Mouse (Mus musculus) MEL (cell line): ENCODE measurements around the gene Rabep1. TPM values are rescaled to one million over a fixed set of nuclear protein-coding genes. Genes with fewer than 3 reads are reported as not detected.

Experiments
- DNase-seq: peaks from one replicate; pipeline ENCODE4 v3.0.0; 2011; ENCODE audit warnings: low read depth, low spot score
- H3K27ac ChIP-seq: 2 replicates; pipeline ENCODE4 v1.5.1; 2012; ENCODE audit warnings: low read depth, mild to moderate bottlenecking, control low read depth, low read length, moderate library complexity; ENCODE audit not compliant: control insufficient read depth
- H3K27me3 ChIP-seq, 2 experiments: fragments of 150-350 bp in 1 of 2; sonication (generic) in 1 of 2; 2 replicates each; pipeline ENCODE4 v1.6.1; 2012; ENCODE audit warnings: low read length in 2 of 2, mild to moderate bottlenecking in 2 of 2, improper control_type of control experiment in 1 of 2, moderate library complexity in 1 of 2; ENCODE audit not compliant: insufficient read depth in 2 of 2, control insufficient read depth in 1 of 2
- H3K36me3 ChIP-seq, 2 experiments: 2 replicates each; pipeline ENCODE4 v1.6.1; 2012 to 2014; ENCODE audit warnings: low read length in 2 of 2, improper control_type of control experiment in 1 of 2, inconsistent platforms in 1 of 2, mild to moderate bottlenecking in 1 of 2; ENCODE audit not compliant: insufficient read depth in 2 of 2, control insufficient read depth in 1 of 2
- H3K4me1 ChIP-seq, 2 experiments: fragments of 150-350 bp in 1 of 2; sonication (generic) in 1 of 2; 2 replicates each; pipeline ENCODE4 v1.6.1; 2012; ENCODE audit warnings: low read length in 2 of 2, improper control_type of control experiment in 1 of 2, mild to moderate bottlenecking in 1 of 2; ENCODE audit not compliant: insufficient read depth in 2 of 2, control insufficient read depth in 1 of 2
- H3K4me3 ChIP-seq, 2 experiments: fragments of 150-350 bp in 1 of 2; sonication (generic) in 1 of 2; 2 replicates each; pipeline ENCODE4 v1.5.1; 2012; ENCODE audit warnings: low read depth in 2 of 2, low read length in 2 of 2, mild to moderate bottlenecking in 2 of 2, moderate library complexity in 2 of 2, control low read depth in 1 of 2, improper control_type of control experiment in 1 of 2; ENCODE audit not compliant: control insufficient read depth in 1 of 2, insufficient read depth in 1 of 2
- H3K79me2 ChIP-seq: 2 replicates; pipeline ENCODE4 v1.6.1; 2012; ENCODE audit warnings: mild to moderate bottlenecking, low read length, moderate library complexity; ENCODE audit not compliant: control insufficient read depth, poor library complexity, insufficient read depth
- H3K9ac ChIP-seq: 2 replicates; pipeline ENCODE4 v1.6.1; 2012; ENCODE audit warnings: low read depth, mild to moderate bottlenecking, control low read depth, low read length, moderate library complexity; ENCODE audit not compliant: control insufficient read depth, poor library complexity, severe bottlenecking
- H3K9me3 ChIP-seq: fragments of 150-350 bp; sonication (generic); replicated peaks from 2 replicates; pipeline ENCODE4 v1.6.1; 2012; ENCODE audit warnings: mild to moderate bottlenecking, low read length, improper control_type of control experiment, moderate library complexity; ENCODE audit not compliant: insufficient read depth
- BHLHE40 ChIP-seq: IDR thresholded peaks from 2 replicates; pipeline ENCODE4 v1.6.1; 2012; ENCODE audit warnings: low read depth, mild to moderate bottlenecking, inconsistent platforms, low read length, improper control_type of control experiment, borderline replicate concordance
- CHD2 ChIP-seq: IDR thresholded peaks from 2 replicates; pipeline ENCODE4 v1.6.1; 2011; ENCODE audit warnings: low read length, improper control_type of control experiment
- CTCF ChIP-seq, 3 experiments: IDR thresholded peaks in 2 of 3; conservative IDR thresholded peaks in 1 of 3; 2 replicates each; pipeline ENCODE4 v1.5.1; 2011 to 2012; ENCODE audit warnings: low read length in 3 of 3, low read depth in 2 of 3, mild to moderate bottlenecking in 2 of 3, improper control_type of control experiment in 1 of 3, inconsistent platforms in 1 of 3, mixed read lengths in 1 of 3, moderate library complexity in 1 of 3; ENCODE audit not compliant: control insufficient read depth in 1 of 3, insufficient read depth in 1 of 3, poor library complexity in 1 of 3, severe bottlenecking in 1 of 3
- E2F4 ChIP-seq: IDR thresholded peaks from 2 replicates; pipeline ENCODE4 v1.6.1; 2011; ENCODE audit warnings: low read depth, low read length, improper control_type of control experiment, borderline replicate concordance
- ELF1 ChIP-seq: IDR thresholded peaks from 2 replicates; pipeline ENCODE4 v1.6.1; 2014; ENCODE audit warnings: low read depth, mild to moderate bottlenecking, inconsistent platforms, low read length, improper control_type of control experiment, moderate library complexity
- EP300 ChIP-seq, 2 experiments: IDR thresholded peaks; 2 replicates each; pipeline ENCODE4 v1.6.1; 2011; ENCODE audit warnings: improper control_type of control experiment in 2 of 2, low read length in 2 of 2, low read depth in 1 of 2, mild to moderate bottlenecking in 1 of 2
- ETS1 ChIP-seq: IDR thresholded peaks from 2 replicates; pipeline ENCODE4 v1.6.1; 2012; ENCODE audit warnings: low read depth, mild to moderate bottlenecking, inconsistent platforms, low read length, improper control_type of control experiment, moderate library complexity
- GABPA ChIP-seq: IDR thresholded peaks from 2 replicates; pipeline ENCODE4 v1.6.1; 2012; ENCODE audit warnings: low read depth, mild to moderate bottlenecking, inconsistent platforms, low read length, improper control_type of control experiment, moderate library complexity
- GATA1 ChIP-seq: IDR thresholded peaks from 2 replicates; pipeline ENCODE4 v1.6.1; 2011; ENCODE audit warnings: low read depth, low read length, improper control_type of control experiment
- HCFC1 ChIP-seq: IDR thresholded peaks from 2 replicates; pipeline ENCODE4 v1.6.1; 2012; ENCODE audit warnings: low read depth, mild to moderate bottlenecking, inconsistent platforms, low read length, improper control_type of control experiment, moderate library complexity
- MAX ChIP-seq: IDR thresholded peaks from 2 replicates; pipeline ENCODE4 v1.6.1; 2011; ENCODE audit warnings: low read length, improper control_type of control experiment
- MAZ ChIP-seq: IDR thresholded peaks from 2 replicates; pipeline ENCODE4 v1.6.1; 2012; ENCODE audit warnings: low read depth, mild to moderate bottlenecking, inconsistent platforms, low read length, improper control_type of control experiment
- MXI1 ChIP-seq: IDR thresholded peaks from 2 replicates; pipeline ENCODE4 v1.6.1; 2011; ENCODE audit warnings: mild to moderate bottlenecking, low read depth, low read length, improper control_type of control experiment
- MYC ChIP-seq: IDR thresholded peaks from 2 replicates; pipeline ENCODE4 v1.6.1; 2011; ENCODE audit warnings: low read depth, mild to moderate bottlenecking, low read length, improper control_type of control experiment, moderate library complexity
- NRF1 ChIP-seq: IDR thresholded peaks from 2 replicates; pipeline ENCODE4 v1.6.1; 2014; ENCODE audit warnings: low read depth, mild to moderate bottlenecking, inconsistent platforms, low read length, improper control_type of control experiment, moderate library complexity; ENCODE audit not compliant: poor library complexity, insufficient read depth, severe bottlenecking
- POLR2A ChIP-seq, 2 experiments: IDR thresholded peaks; 2 replicates each; pipeline ENCODE4 v1.6.1; 2011 to 2012; ENCODE audit warnings: low read length in 2 of 2, mild to moderate bottlenecking in 2 of 2, control low read depth in 1 of 2, improper control_type of control experiment in 1 of 2, low read depth in 1 of 2, moderate library complexity in 1 of 2; ENCODE audit not compliant: control insufficient read depth in 1 of 2, insufficient read depth in 1 of 2, poor library complexity in 1 of 2
- POLR2AphosphoS2 ChIP-seq: IDR thresholded peaks from 2 replicates; pipeline ENCODE4 v1.6.1; 2011; ENCODE audit warnings: low read length, improper control_type of control experiment
- POLR2AphosphoS5 ChIP-seq: IDR thresholded peaks from 2 replicates; pipeline ENCODE4 v1.6.1; 2012; ENCODE audit warnings: low read depth, borderline replicate concordance, mild to moderate bottlenecking, inconsistent platforms, low read length, moderate library complexity, mixed read lengths
- RAD21 ChIP-seq: IDR thresholded peaks from 2 replicates; pipeline ENCODE4 v1.6.1; 2011; ENCODE audit warnings: mild to moderate bottlenecking, low read depth, low read length, improper control_type of control experiment
- SIN3A ChIP-seq: IDR thresholded peaks from 2 replicates; pipeline ENCODE4 v1.6.1; 2012; ENCODE audit warnings: low read length, improper control_type of control experiment, inconsistent platforms
- SMC3 ChIP-seq: IDR thresholded peaks from 2 replicates; pipeline ENCODE4 v1.6.1; 2011; ENCODE audit warnings: low read depth, low read length, improper control_type of control experiment
- TAL1 ChIP-seq: IDR thresholded peaks from 2 replicates; pipeline ENCODE4 v1.6.1; 2012; ENCODE audit warnings: mild to moderate bottlenecking, inconsistent platforms, low read length, moderate library complexity, mixed read lengths
- TBP ChIP-seq: IDR thresholded peaks from 2 replicates; pipeline ENCODE4 v1.8.0; 2011; ENCODE audit warnings: low read depth, low read length, improper control_type of control experiment
- UBTF ChIP-seq: IDR thresholded peaks from 2 replicates; pipeline ENCODE4 v1.6.1; 2012; ENCODE audit warnings: low read depth, mild to moderate bottlenecking, inconsistent platforms, low read length, improper control_type of control experiment, moderate library complexity, borderline replicate concordance; ENCODE audit not compliant: insufficient read depth
- USF1 ChIP-seq: IDR thresholded peaks from 2 replicates; pipeline ENCODE4 v1.6.1; 2014; ENCODE audit warnings: low read depth, mild to moderate bottlenecking, inconsistent platforms, low read length, improper control_type of control experiment, moderate library complexity
- USF2 ChIP-seq, 2 experiments: IDR thresholded peaks; 2 replicates each; pipeline ENCODE4 v1.6.1; 2011 to 2012; ENCODE audit warnings: improper control_type of control experiment in 2 of 2, low read length in 2 of 2, borderline replicate concordance in 1 of 2, inconsistent platforms in 1 of 2, low read depth in 1 of 2, mild to moderate bottlenecking in 1 of 2; ENCODE audit not compliant: insufficient read depth in 1 of 2
- ZC3H11A ChIP-seq: IDR thresholded peaks from 2 replicates; pipeline ENCODE4 v1.6.1; 2012; ENCODE audit warnings: low read depth, mild to moderate bottlenecking, inconsistent platforms, low read length, improper control_type of control experiment
- ZKSCAN1 ChIP-seq: IDR thresholded peaks from 2 replicates; pipeline ENCODE4 v1.6.1; 2012; ENCODE audit warnings: low read depth, mild to moderate bottlenecking, inconsistent platforms, low read length, improper control_type of control experiment, moderate library complexity
- ZMIZ1 ChIP-seq: IDR thresholded peaks from 2 replicates; pipeline ENCODE4 v1.6.1; 2012; ENCODE audit warnings: low read depth, mild to moderate bottlenecking, inconsistent platforms, low read length, improper control_type of control experiment, moderate library complexity
- polyA plus RNA-seq, 2 experiments: library from polyadenylated mRNA; stranded (reverse) in 1 of 2; unstranded in 1 of 2; fragments of >175 nt in 1 of 2; fragments of >200 nt in 1 of 2; gene quantifications; 2 replicates each; pipeline versions ENCODE4 v1.2.1 to v1.2.4; 2012; ENCODE audit warnings: low replicate concordance in 2 of 2, low read depth in 1 of 2; ENCODE audit not compliant: insufficient read length in 2 of 2, insufficient read depth in 1 of 2, missing spikeins in 1 of 2
- total RNA-seq: library from RNA; depleted of rRNA; stranded (reverse); fragments of 300-350 nt; gene quantifications from 2 replicates; pipeline ENCODE4 v1.2.3, GENCODE M21; 2012

The Rabep1 gene
- total and polyA plus RNA-seq, 3 experiments = 24.2 to 72.2 (median 34.3) TPM

GRCm38 (mm10) chr11:70972586-70972985 is 128.0 kb downstream of the Rabep1 start:
- Histone ChIP-seq H3K9me3 (no peaks in the 10 kb centered on the region), H3K27ac (no peak overlapping the region), H3K27me3 (no peaks in the 10 kb centered on the region), H3K9ac (no peak overlapping the region), H3K4me1 (peaks cover 4 to 10% of the 10 kb centered on the region in 2 experiments; a peak in 3 of 4 replicates), H3K4me3 (no peak overlapping the region), H3K79me2 (peaks cover 21% of the 10 kb centered on the region), H3K36me3 (peaks cover 9 to 12% of the 10 kb centered on the region in 2 experiments)
- no peak for DNase-seq
- no peak for TF ChIP-seq POLR2AphosphoS2
- no peak for TF ChIP-seq EP300 (IDR thresholded peaks at IDR 0.05; ENCODE audit: low read depth in 1 of 2, low read length in 2 of 2)
- no peak for TF ChIP-seq TBP
- no peak for TF ChIP-seq ZKSCAN1
- no peak for TF ChIP-seq USF2 (IDR thresholded peaks at IDR 0.05; ENCODE audit: borderline replicate concordance in 1 of 2, insufficient read depth in 1 of 2, low read depth in 1 of 2, low read length in 2 of 2)
- no peak for TF ChIP-seq POLR2A (IDR thresholded peaks at IDR 0.05; ENCODE audit: control insufficient read depth in 1 of 2, insufficient read depth in 1 of 2, low read depth in 1 of 2, low read length in 2 of 2, poor library complexity in 1 of 2)
- TF ChIP-seq GABPA = no peak
- no peak for TF ChIP-seq MAZ
- no peak for TF ChIP-seq ETS1
- TF ChIP-seq USF1 = no peak
- no peak for TF ChIP-seq ZC3H11A
- no peak for TF ChIP-seq CHD2
- TF ChIP-seq MYC = no peak

- DNase-seq = peak; percentile 74
- Histone ChIP-seq H3K9me3 (no peaks in the 10 kb centered on the region), H3K4me1 (peaks cover 0 to 7% of the 10 kb centered on the region in 2 experiments; a peak in 2 of 4 replicates), H3K9ac (no peak overlapping the region), H3K27me3 (no peaks in the 10 kb centered on the region), H3K79me2 (peaks cover 14% of the 10 kb centered on the region), H3K27ac (no peak overlapping the region), H3K36me3 (peaks cover 6 to 17% of the 10 kb centered on the region in 2 experiments), H3K4me3 (no peak overlapping the region)
- TF ChIP-seq GATA1 (no peak), ZC3H11A (0 out of 2 replicates have a peak, but pooled peaks have one; percentile 5), E2F4 (no peak), EP300 (IDR thresholded peaks at IDR 0.05; ENCODE audit: low read depth in 1 of 2, low read length in 2 of 2) (0 out of 4 replicates have a peak, but pooled peaks of 1 of the 2 experiments have one; percentile 5), MAZ (no peak), HCFC1 (0 out of 2 replicates have a peak, but pooled peaks have one; percentile 18), POLR2A (IDR thresholded peaks at IDR 0.05; ENCODE audit: control insufficient read depth in 1 of 2, insufficient read depth in 1 of 2, low read depth in 1 of 2, low read length in 2 of 2, poor library complexity in 1 of 2) (no peak), SMC3 (peak; percentile 64), MYC (0 out of 2 replicates have a peak, but pooled peaks have one; percentile 52), USF2 (IDR thresholded peaks at IDR 0.05; ENCODE audit: borderline replicate concordance in 1 of 2, insufficient read depth in 1 of 2, low read depth in 1 of 2, low read length in 2 of 2) (no peak), RAD21 (peak; percentile 24), CTCF (IDR thresholded peaks at IDR 0.05 in 2 of 3, conservative IDR thresholded peaks at IDR 0.05 in 1 of 3; ENCODE audit: control insufficient read depth in 1 of 3, insufficient read depth in 1 of 3, low read depth in 2 of 3, low read length in 3 of 3, poor library complexity in 1 of 3, severe bottlenecking in 1 of 3) (peak; percentile 29 to 60 (median 57)), BHLHE40 (no peak), TAL1 (no peak), NRF1 (no peak), ETS1 (no peak), MAX (peak; percentile 57), UBTF (no peak), POLR2AphosphoS5 (no peak), ELF1 (no peak), ZMIZ1 (no peak), MXI1 (0 out of 2 replicates have a peak, but pooled peaks have one; percentile 38), SIN3A (peak; percentile 47; the same call in 1 of the 2 replicates)
Measured at GRCm38 (mm10) chr11:70973947-70974346, 129.4 kb downstream of the Rabep1 start.
